Mouse (Mus musculus): ENCODE measurements around the gene Emc6.

Gene Emc6

GRCm38 (mm10) chr11:73176608-73177508, at the start of gene Emc6, which contains the start of gene Tax1bp3:
TSS of gene Emc6 (minus strand) at chr11:73177037.
TSS of gene Tax1bp3 (plus strand) at chr11:73177083.
- under 1% methylated on average over 81 of the region's 81 CpGs for WGBS

GRCm38 (mm10) chr11:73225856-73226255, 49.0 kb upstream of the Emc6 start:
- 91% methylated on average over 6 of the region's 6 CpGs for WGBS

- WGBS: 69% methylated on average over 2 of the region's 2 CpGs
These were observed 47.1 kb upstream of the Emc6 start for GRCm38 (mm10) chr11:73223966-73224365.

- 57% methylated on average over 5 of the region's 5 CpGs for WGBS
These were observed 46.0 kb upstream of the Emc6 start for GRCm38 (mm10) chr11:73222846-73223245.

GRCm38 (mm10) chr11:73220651-73221050, 43.8 kb upstream of the Emc6 start:
- WGBS: 70% methylated on average over 1 of the region's 1 CpGs

- 76% methylated on average over 2 of the region's 2 CpGs for WGBS
These were observed 42.8 kb upstream of the Emc6 start for GRCm38 (mm10) chr11:73219671-73220070.

GRCm38 (mm10) chr11:73213956-73214355, 37.1 kb upstream of the Emc6 start:
- WGBS: 50% methylated on average over 3 of the region's 3 CpGs

GRCm38 (mm10) chr11:73207621-73208020, 30.8 kb upstream of the Emc6 start:
- WGBS: 86% methylated on average over 2 of the region's 2 CpGs

GRCm38 (mm10) chr11:73205194-73205593, 28.4 kb upstream of the Emc6 start:
- 84% methylated on average over 7 of the region's 7 CpGs for WGBS

- 90% methylated on average over 8 of the region's 8 CpGs for WGBS
These were observed 27.1 kb upstream of the Emc6 start for GRCm38 (mm10) chr11:73203895-73204294.

GRCm38 (mm10) chr11:73201597-73201996, 24.8 kb upstream of the Emc6 start:
- 39% methylated on average over 4 of the region's 4 CpGs for WGBS

- 61% methylated on average over 2 of the region's 2 CpGs for WGBS
These were observed 24.2 kb upstream of the Emc6 start for GRCm38 (mm10) chr11:73201021-73201420.

GRCm38 (mm10) chr11:73199879-73200278, 23.0 kb upstream of the Emc6 start:
- 2% methylated on average over 12 of the region's 12 CpGs for WGBS

- 0% methylated on average over 32 of the region's 32 CpGs for WGBS
These were observed 22.4 kb upstream of the Emc6 start, which contains the start of gene Shpk for GRCm38 (mm10) chr11:73199230-73199712. TSS of gene Shpk (plus strand) at chr11:73199460.

GRCm38 (mm10) chr11:73198603-73199229, 21.9 kb upstream of the Emc6 start, which contains the start of gene Ctns:
TSS of gene Ctns (minus strand) at chr11:73199042.
- WGBS: under 1% methylated on average over 22 of the region's 22 CpGs

- WGBS: 0% methylated on average over 1 of the region's 1 CpGs
These were observed 21.4 kb upstream of the Emc6 start for GRCm38 (mm10) chr11:73198190-73198589.

GRCm38 (mm10) chr11:73194444-73194843, 17.6 kb upstream of the Emc6 start:
- 44% methylated on average over 2 of the region's 2 CpGs for WGBS

GRCm38 (mm10) chr11:73193047-73193446, 16.2 kb upstream of the Emc6 start:
- WGBS: 39% methylated on average over 6 of the region's 6 CpGs

- 87% methylated on average over 6 of the region's 6 CpGs for WGBS
These were observed 10.4 kb upstream of the Emc6 start for GRCm38 (mm10) chr11:73187231-73187630.

- 89% methylated on average over 10 of the region's 10 CpGs for WGBS
These were observed 9.2 kb upstream of the Emc6 start for GRCm38 (mm10) chr11:73185872-73186615.

GRCm38 (mm10) chr11:73177895-73178294, 1.1 kb upstream of the Emc6 start:
- 12% methylated on average over 2 of the region's 2 CpGs for WGBS

GRCm38 (mm10) chr11:73177509-73177875, 655 bp upstream of the Emc6 start:
- whole genome bisulfite sequencing: under 1% methylated on average over 28 of the region's 28 CpGs

Measured in cerebral cortex, adult 2 months (tissue).